Mouse (Mus musculus) brain, embryonic 14.5 days (tissue): Measurements from ENCODE around the gene Tasp1.

ENCODE experiments used
- CTCF ChIP-seq: fragments of 200-500 bp; IDR thresholded peaks from 2 replicates; pipeline ENCODE4 v1.5.1; 2012; ENCODE audit warnings: inconsistent platforms, mild to moderate bottlenecking, moderate library complexity, borderline replicate concordance; ENCODE audit not compliant: insufficient read depth, insufficient read length; ENCODE audit errors: extremely low read depth
- POLR2A ChIP-seq: fragments of 200-500 bp; IDR thresholded peaks from 2 replicates; pipeline ENCODE4 v1.6.1; 2012; ENCODE audit warnings: mild to moderate bottlenecking, inconsistent platforms, borderline replicate concordance; ENCODE audit not compliant: poor library complexity, insufficient read depth, insufficient read length, severe bottlenecking; ENCODE audit errors: extremely low read depth

DNA sequence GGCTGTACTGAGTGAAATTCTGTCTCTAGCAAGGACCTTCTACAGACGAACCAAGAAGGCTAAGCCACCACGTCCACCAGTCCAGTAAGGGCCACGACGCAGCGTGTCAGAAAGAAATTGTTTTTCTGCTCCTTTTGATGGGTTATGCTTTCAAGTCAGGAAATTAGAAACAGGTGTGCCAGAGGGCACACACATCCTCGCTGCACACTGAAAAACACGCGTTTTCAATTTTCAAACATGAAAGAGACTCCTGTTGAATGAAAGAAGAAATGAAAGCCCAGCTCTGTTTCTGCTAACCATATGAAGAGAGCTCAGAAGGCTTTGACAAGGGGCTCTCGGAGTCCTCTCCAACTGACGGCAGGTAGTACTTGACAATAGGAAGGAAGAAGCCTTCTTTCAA, 132.0 kb downstream of the Tasp1 start:
- no peak for TF ChIP-seq CTCF
- TF ChIP-seq POLR2A = no peak
